Mouse (Mus musculus): ENCODE results near the gene Gm4952. TPM values are rescaled to one million over a fixed set of nuclear protein-coding genes. Genes with fewer than 3 reads are reported as not detected.

The Gm4952 gene
- not detected for total RNA-seq (2021)
- long read RNA-seq, experiment 1, result 0 reads
- long read RNA-seq, experiment 2, result 0 reads

- DNase-seq, result no peak
Observed at GRCm38 (mm10) chr19:12599674-12600073, at the start of gene Gm4952. Gm4952 (plus strand) TSS chr19:12599974.

GRCm38 (mm10) chr19:12550005-12550942 is 49.5 kb upstream of the Gm4952 start:
- intact Hi-C loops (cut with DNase I), result no loop called here
- DNase-seq, result no peak

More at GRCm38 (mm10) chr19:12599674-12600073, at the start of gene Gm4952:
- intact Hi-C loops (cut with DNase I), result loop anchor here (5.0 to 10.0 kb wide), 3 partner anchors 137 to 195 kb away; partner anchors contain the start of genes Lpxn, Mpeg1 and Zfp91

GRCm38 (mm10) chr19:12556293-12556692 is 43.5 kb upstream of the Gm4952 start:
- intact Hi-C loops (cut with DNase I), result no loop called here
- no peak for DNase-seq

DNA sequence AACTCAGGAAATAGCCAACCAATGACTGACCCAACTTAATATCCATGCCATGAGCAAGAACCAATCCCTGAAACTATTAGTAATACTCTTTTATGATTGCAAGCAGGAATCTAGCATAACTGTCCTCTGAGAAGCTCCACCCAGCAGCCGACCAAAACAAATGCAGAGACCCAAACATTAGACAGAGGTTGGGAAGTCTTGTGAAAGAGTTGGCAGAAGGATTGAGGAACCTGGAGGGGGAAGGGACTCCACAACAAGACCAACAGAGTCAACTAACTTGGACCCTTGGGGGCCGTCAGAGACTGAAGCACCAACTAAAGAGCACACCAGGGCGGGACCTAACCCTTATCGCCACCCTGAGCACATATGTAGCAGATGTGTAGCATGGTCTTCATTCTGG is 41.6 kb upstream of the Gm4952 start:
- intact Hi-C loops (cut with DNase I), result no loop called here
- DNase-seq, result no peak

- intact Hi-C loops (cut with DNase I), result no loop called here
- DNase-seq, result no peak
Observed at GRCm38 (mm10) chr19:12564197-12564596, 35.6 kb upstream of the Gm4952 start.

- no peak for DNase-seq
- intact Hi-C loops (cut with DNase I), result no loop called here
Observed at GRCm38 (mm10) chr19:12567011-12567410, 32.8 kb upstream of the Gm4952 start.

DNA sequence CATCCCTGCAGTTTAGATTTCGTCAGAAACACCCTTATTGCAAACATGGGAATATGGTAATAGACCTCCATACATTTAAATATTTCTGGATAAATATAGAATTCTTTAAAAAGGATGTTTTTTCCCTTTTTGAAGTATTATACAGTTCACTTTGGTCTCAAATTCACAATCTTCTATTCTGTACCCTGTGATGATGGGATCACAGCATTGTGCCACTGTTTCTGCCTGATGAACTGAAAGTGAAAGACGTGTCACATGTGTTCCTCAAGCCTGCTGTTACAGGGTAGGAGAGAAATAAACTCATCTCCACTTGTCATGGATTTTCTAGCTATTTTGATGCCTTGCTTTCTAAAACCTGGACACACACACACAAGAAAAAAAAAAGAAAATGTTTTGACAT is 28.9 kb upstream of the Gm4952 start:
- intact Hi-C loops (cut with DNase I), result no loop called here
- no peak for DNase-seq

- intact Hi-C loops (cut with DNase I), result no loop called here
- DNase-seq, result no peak
Observed at GRCm38 (mm10) chr19:12571687-12572086, 28.1 kb upstream of the Gm4952 start.

- intact Hi-C loops (cut with DNase I), result no loop called here
- no peak for DNase-seq
Observed at GRCm38 (mm10) chr19:12572614-12573265, 27.0 kb upstream of the Gm4952 start.

- DNase-seq, result peak; percentile 90 to 93
- intact Hi-C loops (cut with DNase I), result no loop called here
Observed at GRCm38 (mm10) chr19:12573266-12574011, 26.3 kb upstream of the Gm4952 start.

GRCm38 (mm10) chr19:12574012-12574407 is 25.8 kb upstream of the Gm4952 start:
- intact Hi-C loops (cut with DNase I), result no loop called here
- DNase-seq, result no peak

DNA sequence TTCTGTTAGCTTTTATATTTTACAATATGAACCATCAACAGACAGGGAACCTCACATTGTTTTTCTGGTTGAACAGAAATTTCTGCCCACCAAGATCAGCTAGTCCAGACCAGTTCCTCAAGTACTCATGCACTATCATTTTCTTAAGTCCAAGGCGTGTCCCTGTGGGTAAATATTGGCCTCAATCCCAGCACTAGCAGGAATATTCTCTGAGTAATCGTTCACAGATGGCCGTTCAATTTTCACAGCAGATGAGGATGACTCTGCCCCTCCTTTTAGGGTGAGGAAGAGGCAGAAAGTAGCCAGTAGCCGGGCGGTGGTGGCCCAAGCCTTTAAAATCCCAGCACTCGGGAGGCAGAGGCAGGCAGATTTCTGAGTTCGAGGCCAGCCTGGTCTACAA is 24.7 kb upstream of the Gm4952 start:
- intact Hi-C loops (cut with DNase I), result no loop called here
- DNase-seq, result peak in 1 of 2 experiments; percentile 51

GRCm38 (mm10) chr19:12575514-12575913 is 24.3 kb upstream of the Gm4952 start:
- DNase-seq, result no peak
- intact Hi-C loops (cut with DNase I), result no loop called here

GRCm38 (mm10) chr19:12576639-12577038 is 23.1 kb upstream of the Gm4952 start:
- no peak for DNase-seq
- intact Hi-C loops (cut with DNase I), result no loop called here

DNA sequence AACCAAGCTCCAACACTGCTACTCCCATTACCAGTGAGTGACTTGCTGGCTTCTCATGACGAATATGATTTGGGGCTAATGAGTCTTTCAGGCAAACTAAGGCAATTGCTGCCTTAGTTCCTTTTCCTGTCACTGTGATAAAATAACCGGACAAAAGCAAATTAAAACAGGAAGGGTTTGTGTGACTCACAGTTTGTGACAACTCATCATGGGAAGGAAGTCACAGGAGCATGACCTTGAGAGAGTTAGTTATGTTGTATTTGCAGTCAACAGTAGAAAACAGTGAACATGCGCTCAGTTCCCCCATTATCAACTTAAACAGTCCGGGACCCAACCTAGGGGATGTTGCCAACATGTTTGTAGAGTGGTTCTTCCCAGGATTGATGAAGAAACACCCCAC is 14.5 kb upstream of the Gm4952 start:
- DNase-seq, result no peak
- intact Hi-C loops (cut with DNase I), result loop anchor here (5.0 kb wide), 1 partner anchor 38 kb away; the partner anchor contains the start of gene Fam111a

DNA sequence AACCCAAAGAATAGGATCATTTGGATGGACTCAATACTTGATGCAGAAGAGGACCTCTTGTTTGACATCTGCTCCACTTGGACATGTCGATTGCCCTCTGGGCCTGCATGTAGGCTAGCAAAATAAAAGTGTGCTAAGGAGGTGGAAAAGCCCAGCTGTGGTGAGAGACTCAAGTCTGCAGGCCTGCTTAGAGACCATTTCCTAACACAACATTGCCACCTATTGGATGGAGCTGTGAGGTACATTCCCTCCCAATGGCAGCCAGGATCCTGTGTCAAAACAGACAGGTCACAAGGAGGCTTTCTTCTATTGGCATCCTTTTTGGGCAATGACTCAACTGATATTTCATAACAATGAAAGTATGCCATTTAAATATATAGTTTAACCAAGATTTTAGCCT is 7.9 kb upstream of the Gm4952 start:
- DNase-seq, result peak; percentile 30 to 45
- intact Hi-C loops (cut with DNase I), result loop anchor here (2.0 to 10.0 kb wide), 3 partner anchors 73 to 203 kb away; partner anchors contain the start of genes Lpxn and Zfp91

- intact Hi-C loops (cut with DNase I), result loop anchor here (5.0 to 10.0 kb wide), 3 partner anchors 133 to 200 kb away; partner anchors contain the start of genes Lpxn, Mpeg1 and Zfp91
- no peak for DNase-seq
Observed at GRCm38 (mm10) chr19:12595135-12595529, 4.6 kb upstream of the Gm4952 start.

GRCm38 (mm10) chr19:12595530-12596289 is 4.1 kb upstream of the Gm4952 start:
- intact Hi-C loops (cut with DNase I), result loop anchor here (5.0 to 10.0 kb wide), 3 partner anchors 133 to 199 kb away; partner anchors contain the start of genes Lpxn, Mpeg1 and Zfp91
- peak; percentile 18 to 31 for DNase-seq

- DNase-seq, result no peak
- intact Hi-C loops (cut with DNase I), result loop anchor here (5.0 to 10.0 kb wide), 3 partner anchors 134 to 198 kb away; partner anchors contain the start of genes Lpxn, Mpeg1 and Zfp91
Observed at GRCm38 (mm10) chr19:12596290-12597072, 3.3 kb upstream of the Gm4952 start.

Measured in gastrocnemius, postnatal 36 days (tissue).